Comparison of ENCODE assay signal across 8 mouse cellular contexts in genomic region chr3:121532176-121532575, GRCm38 (mm10). TPM values are rescaled to one million over a fixed set of nuclear protein-coding genes. Genes with fewer than 3 reads are reported as not detected.
DNase-seq lines count a peak whose midpoint lies in the region; ATAC-seq and TF ChIP-seq lines count a peak whose summit lies in the region.

Gene Slc44a3, minus strand, starts transcription at chr3:121532404.

- H3K27me3 ChIP-seq in thymus, adult 2 months (ENCODE audit: control insufficient read depth, insufficient read depth, low read length): no peaks in the 10 kb centered on the region
- peaks cover 31% of the 10 kb centered on the region for H3K27me3 ChIP-seq in forebrain, embryonic 13.5 days
- peaks cover 18% of the 10 kb centered on the region for H3K27me3 ChIP-seq in kidney, embryonic 15.5 days
- no peaks in the 10 kb centered on the region for H3K27me3 ChIP-seq in lung, postnatal 0 days (replicated peaks; ENCODE audit: insufficient read depth, low read length)

- H3K4me3 ChIP-seq in thymus, adult 2 months (ENCODE audit: control insufficient read depth, insufficient read depth, low read length): peak within 1 kb of the TSS; percentile 5; the same call in 1 of the 2 replicates
- peak within 1 kb of the TSS; percentile 28 for H3K4me3 ChIP-seq in forebrain, embryonic 13.5 days
- H3K4me3 ChIP-seq in kidney, embryonic 15.5 days (replicated peaks): peak within 1 kb of the TSS; percentile 32
- H3K4me3 ChIP-seq in lung, postnatal 0 days (ENCODE audit: low read depth, low read length): peak within 1 kb of the TSS; percentile 50
- no peak within 1 kb of the TSS for H3K4me3 ChIP-seq in left cerebral cortex, adult 2 months

- peak; percentile 10 for DNase-seq in thymus, adult 2 months
- no peak for DNase-seq in thymus, postnatal 0 days (ENCODE audit: low spot score)
- DNase-seq in lung, postnatal 0 days (ENCODE audit: low spot score): peak; percentile 95
- peak; percentile 43 for DNase-seq in retina, postnatal 1 day
- DNase-seq in left cerebral cortex, adult 2 months (ENCODE audit: extremely low spot score in 1 of 2, low spot score in 2 of 2): no peak

- no peak within 1 kb of the TSS for H3K27ac ChIP-seq in thymus, adult 2 months (ENCODE audit: control insufficient read depth, insufficient read depth, low read length)
- no peak within 1 kb of the TSS for H3K27ac ChIP-seq in forebrain, embryonic 13.5 days
- peak within 1 kb of the TSS; percentile 85 for H3K27ac ChIP-seq in kidney, embryonic 15.5 days
- peak within 1 kb of the TSS; percentile 93 for H3K27ac ChIP-seq in lung, postnatal 0 days (ENCODE audit: low read length)
- H3K27ac ChIP-seq in left cerebral cortex, adult 2 months: no peak within 1 kb of the TSS

- TF ChIP-seq CTCF in thymus, adult 2 months (IDR thresholded peaks at IDR 0.05; ENCODE audit: borderline replicate concordance, control insufficient read depth, extremely low read depth, insufficient read depth, low read length, poor library complexity): no peak
- peak; percentile 66 for TF ChIP-seq CTCF in lung, postnatal 0 days (IDR thresholded peaks at IDR 0.05)
- no peak; the same call in 1 of the 2 replicates for TF ChIP-seq CTCF in left cerebral cortex, adult 2 months (IDR thresholded peaks at IDR 0.05)

- WGBS in thymus, adult 2 months: 17% methylated on average over 24 of the region's 24 CpGs
- 2% methylated on average over 24 of the region's 24 CpGs for WGBS in forebrain, embryonic 13.5 days
- WGBS in kidney, embryonic 15.5 days: 4% methylated on average over 24 of the region's 24 CpGs
- 5% methylated on average over 24 of the region's 24 CpGs for WGBS in lung, postnatal 0 days

- ATAC-seq in forebrain, embryonic 13.5 days: peak; percentile 60
- peak; percentile 78 for ATAC-seq in kidney, embryonic 15.5 days (replicated peaks; ENCODE audit: low FRiP score)
- ATAC-seq in lung, postnatal 0 days: peak; percentile 87
- ATAC-seq in erythroid progenitor cell, adult 5-6 weeks (replicated peaks; ENCODE audit: low FRiP score, poor library complexity, severe bottlenecking): no peak

- H3K9me3 ChIP-seq in forebrain, embryonic 13.5 days (replicated peaks): no peaks in the 10 kb centered on the region
- no peaks in the 10 kb centered on the region for H3K9me3 ChIP-seq in kidney, embryonic 15.5 days (replicated peaks)
- no peaks in the 10 kb centered on the region for H3K9me3 ChIP-seq in lung, postnatal 0 days (ENCODE audit: low read length)

- no peaks in the 10 kb centered on the region for H3K36me3 ChIP-seq in thymus, adult 2 months (ENCODE audit: control insufficient read depth, insufficient read depth, low read length)
- H3K36me3 ChIP-seq in forebrain, embryonic 13.5 days (ENCODE audit: poor library complexity, severe bottlenecking): no peaks in the 10 kb centered on the region
- no peaks in the 10 kb centered on the region for H3K36me3 ChIP-seq in kidney, embryonic 15.5 days
- no peaks in the 10 kb centered on the region for H3K36me3 ChIP-seq in lung, postnatal 0 days (ENCODE audit: insufficient read depth, low read length)

- H3K9ac ChIP-seq in forebrain, embryonic 13.5 days: no peak within 1 kb of the TSS
- 0 out of 2 replicates have a peak within 1 kb of the TSS, but pooled peaks have one; percentile 9 for H3K9ac ChIP-seq in kidney, embryonic 15.5 days
- peak within 1 kb of the TSS; percentile 66 for H3K9ac ChIP-seq in lung, postnatal 0 days (replicated peaks; ENCODE audit: low read depth)

- H3K4me1 ChIP-seq in thymus, adult 2 months (replicated peaks; ENCODE audit: control insufficient read depth, insufficient read depth, low read length): 0 out of 2 replicates have a peak, but pooled peaks cover 8% of the 10 kb centered on the region
- peaks cover 11% of the 10 kb centered on the region for H3K4me1 ChIP-seq in forebrain, embryonic 13.5 days
- peaks cover 37% of the 10 kb centered on the region for H3K4me1 ChIP-seq in kidney, embryonic 15.5 days
- peaks cover 4% of the 10 kb centered on the region; the same call in 1 of the 2 replicates for H3K4me1 ChIP-seq in lung, postnatal 0 days (ENCODE audit: insufficient read depth, low read depth, low read length)

- intact Hi-C loops in left cerebral cortex, adult 2 months (cut with DNase I): loop anchor here (10.0 kb wide), 1 partner anchor 227 kb away; no protein-coding TSS in a partner anchor

- TF ChIP-seq POLR2A in thymus, adult 2 months (IDR thresholded peaks at IDR 0.05; ENCODE audit: control insufficient read depth, extremely low read depth, insufficient read depth, low read length, poor library complexity): no peak

- no peak for TF ChIP-seq EP300 in lung, postnatal 0 days (IDR thresholded peaks at IDR 0.05)

- peak within 1 kb of the TSS; percentile 59 for H3K4me2 ChIP-seq in forebrain, embryonic 13.5 days
- H3K4me2 ChIP-seq in kidney, embryonic 15.5 days: peak within 1 kb of the TSS; percentile 58
- H3K4me2 ChIP-seq in lung, postnatal 0 days (replicated peaks; ENCODE audit: low read depth, low read length): peak within 1 kb of the TSS; percentile 67

RNA-seq across cellular contexts. Expression of gene Slc44a3, which starts in this region (rescaled TPM):
- polyA plus RNA-seq in thymus, adult 2 months (2012; rRNA removed): 0.69 and 0.82 TPM in 2 replicates
- 0.68 and 1.2 TPM in 2 replicates for polyA plus RNA-seq in thymus, postnatal 0 days (2015; fragmentation: Nextera tagmentation; extraction: Ambion mirVana)
- polyA plus RNA-seq in forebrain, embryonic 13.5 days (2015; fragmentation: Nextera tagmentation; extraction: Ambion mirVana): 0.39 and 0.57 TPM in 2 replicates
- 7.2 and 10.1 TPM in 2 replicates for polyA plus RNA-seq in kidney, embryonic 15.5 days (2015; fragmentation: Nextera tagmentation; extraction: Ambion mirVana)
- 45.4 and 48.7 TPM in 2 replicates for polyA plus RNA-seq in lung, postnatal 0 days (2015; fragmentation: Nextera tagmentation; extraction: Ambion mirVana)
- not detected in 2 replicates for total RNA-seq in erythroid progenitor cell, adult 5-6 weeks (2015; ENCODE audit: low replicate concordance)
- not detected in 2 replicates for total RNA-seq in erythroid progenitor cell, adult 5-6 weeks (2017; ENCODE audit: low replicate concordance)
- not detected for total RNA-seq in left cerebral cortex, adult 2 months (2021)

Comparison
In these comparisons a context has a peak if more than half of its experiments do, and no peak if none do; other contexts are left out.
1. Peak in DNase-seq and H3K4me3 ChIP-seq in thymus, adult 2 months; RNA of the gene not detected or under 1 TPM.
2. Peak in ATAC-seq, H3K4me3 ChIP-seq and H3K4me2 ChIP-seq in forebrain, embryonic 13.5 days; RNA of the gene not detected or under 1 TPM.
3. DNase-seq: peak in lung, postnatal 0 days (single experiment) and retina, postnatal 1 day (single experiment); none in thymus, postnatal 0 days (single experiment) and left cerebral cortex, adult 2 months (0 of 2).
4. H3K27ac ChIP-seq: peak in kidney, embryonic 15.5 days (single experiment) and lung, postnatal 0 days (single experiment); none in thymus, adult 2 months (single experiment), forebrain, embryonic 13.5 days (single experiment) and left cerebral cortex, adult 2 months (single experiment).
5. Peak in every context shown above with its lines, with median percentiles within 50 percentile points of each other: H3K4me2 ChIP-seq.